Mouse (Mus musculus): ENCODE data around the gene Satb1.

The Satb1 gene

DNA sequence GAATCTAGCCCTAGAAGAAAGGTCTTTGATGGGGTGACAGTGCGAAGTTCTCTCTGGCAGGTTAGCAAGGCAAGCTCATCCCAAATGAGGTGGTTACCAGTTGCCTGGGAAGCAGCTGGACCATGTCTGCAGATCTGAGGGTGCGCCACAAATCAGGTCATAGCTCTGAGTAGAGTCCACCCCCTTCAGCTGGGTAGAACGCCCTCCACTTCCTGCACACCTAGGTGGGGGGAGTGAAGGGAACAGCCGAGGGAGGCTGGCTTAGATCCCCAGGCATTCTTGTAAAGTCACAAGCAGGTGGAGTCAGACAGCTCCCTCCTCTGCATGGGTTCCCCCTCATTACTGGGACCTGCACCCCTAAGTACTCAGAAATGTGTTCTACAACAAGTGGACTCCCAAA, 6.6 kb downstream of the Satb1 start:
- peak; percentile 81 for DNase-seq (ENCODE audit: low spot score)

DNA sequence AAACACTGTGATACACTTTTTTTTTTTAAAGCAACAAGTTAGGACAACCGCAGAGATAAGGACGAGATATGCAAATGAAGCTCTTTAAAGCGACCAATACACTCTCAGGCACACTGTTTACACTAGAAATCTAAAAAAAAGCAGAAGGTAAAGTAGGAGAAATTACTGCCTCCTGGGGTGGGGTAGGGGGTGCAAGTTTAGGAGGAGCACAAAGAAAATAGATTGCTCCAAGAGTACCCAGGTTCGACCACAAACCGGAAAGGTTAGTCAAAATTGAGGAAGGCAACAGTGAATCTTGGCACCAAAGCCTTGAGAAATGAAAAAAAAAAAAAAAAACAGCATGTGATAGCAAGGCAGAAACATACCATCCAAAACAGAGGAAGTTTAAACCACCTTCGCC, 18.8 kb downstream of the Satb1 start:
- peak; percentile 70 for DNase-seq (ENCODE audit: low spot score)

DNA sequence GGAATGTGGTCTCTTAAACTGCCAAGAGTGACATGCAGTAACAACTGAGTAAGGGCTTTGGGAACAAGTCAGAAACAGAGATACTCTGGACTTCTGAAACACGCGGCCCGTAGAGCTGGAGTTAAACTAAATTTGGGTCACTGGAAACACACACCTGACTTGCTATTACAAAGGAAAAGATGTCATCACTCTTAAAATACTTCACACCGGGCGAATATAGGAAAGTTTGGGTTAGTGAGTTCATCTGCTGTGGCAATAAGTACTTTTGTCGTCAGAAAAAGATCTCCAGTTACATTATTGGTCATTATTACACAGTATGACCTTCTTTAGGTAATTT, 19.3 kb downstream of the Satb1 start:
- DNase-seq (ENCODE audit: low spot score): no peak

DNA sequence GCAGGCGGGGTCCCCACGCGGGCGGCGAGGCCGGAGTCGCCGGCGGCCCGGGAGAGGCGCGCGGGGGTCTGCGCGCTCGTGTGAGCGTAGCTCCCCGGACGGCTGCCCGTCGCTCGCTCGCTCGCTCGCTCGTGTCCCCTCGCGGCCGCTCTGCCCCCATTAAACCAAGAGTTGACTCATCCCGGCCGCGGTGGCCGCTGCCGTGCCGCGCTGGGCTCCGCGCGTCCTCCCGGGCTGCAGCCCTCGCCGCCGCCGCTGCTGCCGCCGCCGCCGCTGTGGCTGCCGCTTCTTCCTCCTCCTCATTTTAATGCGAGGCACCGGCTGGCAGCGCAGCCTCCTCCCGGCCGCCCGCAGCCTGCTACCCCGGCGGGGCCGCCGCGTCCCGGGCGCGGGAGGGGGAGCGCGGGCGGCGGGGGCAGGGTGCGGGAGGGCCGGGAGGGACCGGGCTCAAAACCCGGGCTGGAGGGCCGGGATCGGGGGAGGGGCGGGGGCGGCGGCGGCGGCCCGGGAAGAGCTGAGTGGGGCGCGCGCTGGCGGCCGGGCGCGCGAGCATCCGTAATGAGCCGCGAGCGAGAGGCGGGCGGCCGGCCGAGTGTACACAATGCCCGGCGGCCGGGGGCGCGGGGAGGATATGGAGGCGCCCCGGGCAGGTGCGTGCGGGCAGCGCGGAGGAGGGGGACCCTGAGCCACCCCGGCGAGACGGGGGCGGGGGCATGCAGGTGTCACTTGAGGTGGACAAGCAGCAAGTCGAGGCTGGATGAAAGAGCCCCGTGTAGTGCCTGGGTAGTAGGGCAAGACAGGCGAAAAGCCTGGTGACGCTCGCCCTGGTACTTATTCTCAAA, 19.9 kb downstream of the Satb1 start:
- peak; percentile 66 for DNase-seq (ENCODE audit: low spot score)

DNA sequence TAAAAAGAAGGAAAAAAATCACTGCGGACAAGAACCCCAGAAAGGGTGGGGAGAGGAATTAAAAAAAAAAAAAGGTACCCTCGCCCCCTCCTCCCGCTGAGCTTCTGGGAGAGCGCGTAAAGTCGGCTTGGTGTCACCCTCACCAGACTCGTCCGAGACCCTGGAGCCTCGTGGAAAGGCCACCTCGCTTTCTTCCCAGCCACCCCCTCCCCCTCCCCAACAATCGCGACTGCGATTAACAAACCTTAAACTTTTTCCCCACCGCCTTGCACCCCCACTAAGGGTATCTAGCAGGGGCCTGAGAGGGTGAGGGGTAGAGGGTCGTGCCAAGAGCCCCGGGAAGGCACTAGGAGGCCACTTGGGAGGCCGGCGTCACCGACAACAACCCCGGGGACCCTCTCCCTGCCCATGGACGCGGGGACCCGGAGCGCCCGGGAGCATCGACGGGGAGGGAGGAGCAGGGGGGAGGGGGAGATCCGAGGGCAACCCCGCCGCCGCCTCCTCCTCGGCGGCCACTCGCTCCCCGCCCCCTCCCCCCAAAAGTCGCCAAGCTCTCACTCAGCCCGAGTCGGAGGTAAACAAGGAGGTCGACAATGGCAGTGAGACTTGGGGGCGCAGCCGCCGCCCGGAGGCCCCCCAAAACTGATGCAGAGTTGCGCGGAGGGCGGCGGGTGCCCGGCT, 20.7 kb downstream of the Satb1 start:
- no peak for DNase-seq (ENCODE audit: low spot score)

DNA sequence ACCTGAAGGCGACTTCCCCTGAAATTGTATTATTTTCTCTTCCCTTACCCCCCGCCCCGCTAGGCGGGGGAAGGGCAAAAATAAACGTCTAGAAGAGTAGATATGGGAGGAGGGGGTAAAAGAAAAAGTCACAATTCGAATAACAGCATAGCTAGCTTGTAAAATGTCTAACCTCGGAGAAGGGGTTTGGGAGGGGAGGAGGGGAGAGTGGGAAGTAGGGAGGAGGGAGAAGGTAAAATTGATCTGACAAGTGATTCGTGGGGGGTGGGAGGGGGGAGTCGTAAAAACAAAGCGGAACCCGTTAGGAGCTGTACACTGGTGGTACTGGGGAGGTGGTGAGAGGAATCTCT, 21.2 kb downstream of the Satb1 start:
- no peak for DNase-seq (ENCODE audit: low spot score)

DNA sequence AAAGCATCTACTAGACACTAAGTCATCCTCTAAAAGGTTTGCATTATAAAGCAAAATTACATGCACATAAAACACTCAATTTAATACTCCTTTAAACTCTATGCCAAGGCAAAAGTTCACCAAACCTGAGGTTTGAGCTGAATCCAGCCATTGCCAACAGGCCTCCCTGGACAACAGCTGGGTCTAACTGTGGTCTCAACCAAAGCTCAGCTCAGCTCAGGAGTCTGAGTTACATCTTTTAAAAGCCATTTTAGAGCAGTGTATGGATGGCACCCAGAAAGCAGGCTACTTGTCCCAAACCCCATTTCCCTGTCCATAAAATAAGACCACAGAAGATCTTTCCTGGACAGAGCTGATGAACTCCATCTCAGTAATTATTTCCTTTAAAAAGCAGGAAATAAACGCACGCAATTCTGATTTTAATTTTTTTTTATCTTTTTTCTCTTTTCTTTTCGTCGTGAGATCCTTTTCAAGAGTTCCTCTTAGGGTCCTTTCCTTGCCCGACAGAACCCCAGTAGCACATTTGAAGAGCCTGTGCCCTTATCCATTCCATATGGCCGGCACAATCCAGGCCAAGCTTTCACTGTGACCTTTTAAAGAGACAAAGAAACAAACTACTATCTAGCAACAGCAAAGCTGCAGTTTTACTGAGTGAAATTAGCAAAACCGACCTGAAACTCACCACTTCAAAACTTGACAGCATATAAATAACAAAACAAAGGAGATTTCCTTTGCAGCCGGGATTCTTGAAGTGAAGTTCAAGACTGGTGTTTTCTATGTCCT, 21.8 kb downstream of the Satb1 start:
- DNase-seq (ENCODE audit: low spot score): no peak

DNA sequence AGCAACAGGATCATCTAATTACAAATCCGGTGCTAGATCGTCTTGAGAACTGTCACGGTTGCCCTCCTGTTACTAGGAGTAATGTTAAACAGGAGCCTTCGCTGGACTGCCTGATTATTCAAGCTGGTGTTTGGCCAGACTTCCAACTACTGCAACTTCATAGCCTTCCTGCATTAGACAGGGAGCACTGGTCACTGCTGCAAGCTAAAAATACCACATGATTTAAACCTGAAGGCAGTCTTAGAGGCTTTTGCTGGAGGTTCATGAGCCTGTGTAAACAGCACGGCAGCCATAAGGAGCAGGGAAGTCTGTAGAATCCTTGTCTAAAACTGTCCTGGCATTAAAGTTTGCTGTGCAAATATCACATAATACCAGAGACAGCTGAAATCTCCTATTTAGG, 25.7 kb downstream of the Satb1 start:
- DNase-seq (ENCODE audit: low spot score): no peak

DNA sequence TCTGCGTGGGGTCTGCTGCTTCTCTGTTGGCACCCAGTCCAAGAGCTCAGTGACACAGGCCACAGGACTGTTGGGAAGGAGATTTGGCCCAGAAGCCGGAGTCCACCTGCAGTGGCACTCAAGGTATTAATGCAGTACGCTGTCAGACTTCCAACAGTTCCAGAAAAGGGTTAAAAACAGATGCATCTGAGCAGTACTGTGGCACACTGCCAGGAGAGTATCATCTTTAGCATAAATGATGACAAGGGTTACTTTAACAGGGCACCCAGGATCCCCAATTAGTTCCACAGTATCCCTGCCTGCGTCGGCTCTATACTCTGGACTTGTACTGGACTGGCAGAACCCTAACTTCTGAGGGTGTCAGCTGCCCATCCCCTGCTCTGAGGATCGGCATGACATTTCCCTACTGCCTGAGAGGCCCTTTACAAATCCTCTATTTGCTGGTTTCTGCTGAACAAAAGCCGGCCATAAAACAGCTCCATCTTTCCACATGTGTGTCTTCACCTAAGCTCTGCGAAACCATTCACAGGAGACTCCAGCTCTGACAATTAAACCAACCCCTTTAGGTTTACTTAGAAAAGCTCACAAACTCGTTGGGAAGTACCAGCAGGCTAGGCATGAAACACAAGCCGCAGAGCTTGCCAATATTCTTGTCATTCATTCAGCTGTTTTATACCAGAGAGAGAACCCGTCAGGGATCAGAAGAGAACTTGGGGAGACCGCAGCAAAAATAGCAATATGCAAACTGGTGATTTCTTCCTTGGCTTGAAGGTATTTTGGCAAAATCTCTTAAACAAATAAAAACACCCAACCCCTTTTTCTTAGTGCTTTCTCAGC, 26.7 kb downstream of the Satb1 start:
- DNase-seq (ENCODE audit: low spot score): peak; percentile 66

DNA sequence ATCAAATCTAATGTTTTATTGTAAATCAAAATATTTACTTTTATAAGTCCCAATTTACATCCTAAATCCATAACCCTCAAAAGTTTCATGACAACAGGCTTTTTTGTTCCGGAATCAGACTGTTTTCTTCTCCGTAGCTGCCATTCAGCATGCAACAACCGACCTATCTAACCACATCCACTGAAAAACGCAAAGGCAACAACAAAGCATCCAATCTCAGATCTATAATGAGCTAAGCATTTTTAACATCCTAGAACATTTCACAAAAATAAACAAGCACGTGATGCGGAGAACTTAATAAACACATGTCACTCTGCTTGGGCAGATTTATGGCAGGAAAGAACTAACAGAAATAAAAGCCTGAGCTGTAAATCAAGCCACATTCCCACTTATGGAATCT, 32.9 kb downstream of the Satb1 start:
- peak; percentile 79 for DNase-seq (ENCODE audit: low spot score)

DNA sequence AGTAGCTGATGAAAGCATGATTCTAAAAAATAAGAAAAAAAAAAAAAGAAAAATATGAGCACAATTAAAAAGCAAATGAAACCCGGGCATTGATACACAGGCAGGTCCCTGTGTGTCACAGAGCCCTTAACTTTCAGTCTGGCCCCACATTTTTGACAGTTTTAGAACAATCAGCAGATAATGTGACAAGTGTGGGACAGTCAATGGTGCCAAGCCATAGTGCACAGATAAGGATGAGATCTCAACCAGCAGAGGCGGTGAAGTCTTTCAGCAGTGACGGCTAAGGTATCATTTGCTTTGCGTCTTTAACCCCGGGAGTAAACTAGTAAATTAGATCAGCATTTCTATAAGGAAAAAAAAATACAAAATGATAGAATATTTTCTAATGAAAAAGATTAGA, 36.6 kb downstream of the Satb1 start:
- DNase-seq (ENCODE audit: low spot score): no peak

DNA sequence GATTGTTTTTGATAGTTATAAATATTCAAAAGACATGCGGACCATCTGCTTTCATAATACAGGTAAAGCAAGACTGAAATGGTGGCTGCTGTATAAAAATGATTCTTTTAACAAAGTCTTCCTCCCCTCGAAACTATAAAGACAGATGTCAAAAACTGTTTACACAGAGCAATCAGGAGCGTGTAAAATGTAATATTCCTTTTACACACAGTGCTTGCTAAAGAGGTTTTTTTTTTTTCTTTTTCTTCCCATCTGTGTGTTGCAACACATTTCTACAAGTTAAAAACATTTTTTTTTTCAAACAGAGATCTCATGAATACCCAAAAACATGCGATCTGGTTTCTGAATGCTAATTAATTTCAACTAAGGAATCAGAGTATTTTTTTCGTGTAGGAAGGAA, 41.9 kb downstream of the Satb1 start:
- no peak for DNase-seq (ENCODE audit: low spot score)

DNA sequence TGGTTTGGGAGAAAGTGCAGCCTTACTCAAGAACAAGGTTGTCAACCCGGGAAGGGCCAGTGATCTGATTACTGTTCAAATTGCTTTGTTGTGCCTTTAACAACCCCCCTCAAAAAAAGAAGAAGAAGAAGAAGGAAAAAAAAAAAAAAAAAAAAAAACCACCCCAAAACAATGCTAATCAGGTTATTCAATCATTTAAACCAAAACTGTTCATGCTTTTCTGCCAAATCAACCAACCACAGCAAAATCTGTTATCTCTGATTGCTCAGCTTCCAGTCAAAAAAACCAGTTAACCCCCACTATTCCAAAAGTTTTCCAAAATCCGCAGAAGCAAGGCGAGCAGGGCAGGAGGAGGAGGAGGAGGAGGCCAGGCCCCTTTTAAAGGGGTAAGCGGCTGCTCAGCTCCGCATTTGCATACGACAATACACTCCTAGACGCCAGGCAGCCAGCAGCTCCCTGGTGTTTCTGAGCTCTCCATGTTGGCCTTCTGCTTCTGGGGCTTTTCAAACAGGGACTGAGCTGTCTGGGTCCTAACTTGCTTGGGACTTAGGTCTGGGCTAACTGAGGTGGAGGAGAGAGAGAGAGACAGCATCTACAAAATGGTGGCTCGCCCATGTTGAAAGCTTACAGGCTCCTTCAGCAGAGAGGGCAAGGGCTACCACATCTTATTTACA, 42.6 kb downstream of the Satb1 start:
- no peak for DNase-seq (ENCODE audit: low spot score)

DNA sequence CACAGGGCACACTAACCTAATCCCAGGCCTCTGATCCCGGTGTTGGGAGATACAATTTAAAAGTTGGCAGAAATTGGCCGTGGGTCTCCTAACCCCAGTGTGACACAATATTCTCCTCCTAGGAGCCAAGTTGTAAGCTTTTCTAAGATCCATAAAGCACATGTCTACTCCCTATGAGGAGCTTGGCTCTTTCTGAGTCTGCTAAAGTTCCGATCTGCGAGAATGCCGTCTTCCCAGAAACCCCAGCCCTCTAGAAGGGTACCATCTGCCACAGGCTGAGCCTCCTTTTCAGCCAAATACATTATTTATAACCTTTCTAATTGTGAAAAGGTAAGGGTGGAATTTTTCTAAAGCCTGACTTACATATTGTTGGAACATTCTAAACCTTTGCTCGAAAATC, 43.3 kb downstream of the Satb1 start:
- no peak for DNase-seq (ENCODE audit: low spot score)

DNA sequence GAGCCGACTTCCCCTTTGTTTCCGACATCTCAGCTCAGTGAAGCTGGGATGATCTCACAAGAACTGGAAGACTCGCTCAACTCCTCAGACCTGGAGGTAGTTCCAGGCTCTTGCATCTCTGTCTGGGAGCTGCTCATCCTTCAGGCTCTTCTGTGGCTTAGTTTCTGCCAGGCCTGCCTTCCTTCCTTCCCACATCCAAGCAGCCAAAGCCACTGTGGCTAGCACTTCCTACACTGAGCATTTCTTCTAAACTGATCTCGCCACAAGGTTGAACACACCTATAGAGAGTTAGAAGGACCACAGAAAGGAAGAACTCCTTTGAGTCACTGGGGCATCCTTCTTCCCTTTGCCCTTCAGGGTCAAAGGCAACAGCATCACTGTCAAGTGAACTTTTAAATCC, 44.0 kb downstream of the Satb1 start:
- peak; percentile 60 for DNase-seq (ENCODE audit: low spot score)

DNA sequence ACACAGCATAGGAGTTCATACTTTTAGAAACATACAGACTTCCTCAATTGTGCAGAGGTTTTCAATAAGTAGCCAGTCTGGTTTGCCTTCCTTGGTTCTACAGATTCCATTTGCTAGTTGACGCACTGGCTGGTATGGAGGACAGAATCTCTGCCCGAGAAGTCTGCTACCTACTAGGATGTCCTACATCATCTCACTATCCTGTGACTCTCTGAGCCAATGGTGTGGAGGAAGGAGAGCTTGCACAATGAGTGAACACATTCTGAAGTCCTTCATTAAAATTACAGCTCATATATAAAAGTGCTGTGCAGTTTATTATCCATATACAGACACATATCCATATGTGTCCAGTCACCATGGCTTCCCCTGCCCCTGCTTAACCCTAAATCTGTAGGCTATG, 45.1 kb downstream of the Satb1 start:
- no peak for DNase-seq (ENCODE audit: low spot score)

DNA sequence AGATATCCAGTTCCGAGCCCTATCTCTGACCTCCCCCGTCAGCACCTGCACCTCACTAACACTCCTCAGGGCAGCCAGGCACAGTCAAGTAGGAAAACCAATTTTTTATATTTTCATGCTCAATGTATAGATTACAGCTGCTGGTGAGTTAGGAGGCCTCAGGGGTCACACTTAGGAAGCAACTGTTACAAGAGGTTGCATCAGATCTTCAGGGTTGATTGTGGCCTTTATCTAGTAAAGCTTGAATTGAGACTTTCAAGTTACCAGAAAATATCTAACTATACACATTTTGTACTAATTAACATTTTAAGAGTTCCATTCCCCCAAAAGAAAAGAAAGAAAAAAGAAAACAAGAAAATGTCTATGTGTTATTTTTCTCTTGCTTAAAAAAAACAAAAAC, 47.0 kb downstream of the Satb1 start:
- no peak for DNase-seq (ENCODE audit: low spot score)

DNA sequence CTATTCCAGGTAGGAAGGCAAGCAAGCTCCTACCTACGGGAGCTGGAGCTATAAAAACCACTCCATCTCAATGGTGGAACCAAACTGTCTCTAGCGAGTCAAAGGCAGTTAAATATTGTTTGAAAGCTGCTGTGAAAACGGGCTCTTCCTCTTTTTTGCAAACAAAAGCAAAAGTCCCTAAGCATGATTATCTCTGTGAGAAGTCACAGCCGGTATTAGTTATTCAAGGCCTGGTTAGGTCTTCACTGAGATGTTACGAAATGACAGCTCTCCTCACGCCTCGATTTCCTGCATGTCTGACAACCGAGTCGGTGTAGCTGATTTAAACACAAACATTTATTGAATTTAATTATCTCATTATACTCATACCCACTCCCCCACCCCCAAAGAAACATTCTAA, 48.2 kb downstream of the Satb1 start:
- DNase-seq (ENCODE audit: low spot score): no peak

DNA sequence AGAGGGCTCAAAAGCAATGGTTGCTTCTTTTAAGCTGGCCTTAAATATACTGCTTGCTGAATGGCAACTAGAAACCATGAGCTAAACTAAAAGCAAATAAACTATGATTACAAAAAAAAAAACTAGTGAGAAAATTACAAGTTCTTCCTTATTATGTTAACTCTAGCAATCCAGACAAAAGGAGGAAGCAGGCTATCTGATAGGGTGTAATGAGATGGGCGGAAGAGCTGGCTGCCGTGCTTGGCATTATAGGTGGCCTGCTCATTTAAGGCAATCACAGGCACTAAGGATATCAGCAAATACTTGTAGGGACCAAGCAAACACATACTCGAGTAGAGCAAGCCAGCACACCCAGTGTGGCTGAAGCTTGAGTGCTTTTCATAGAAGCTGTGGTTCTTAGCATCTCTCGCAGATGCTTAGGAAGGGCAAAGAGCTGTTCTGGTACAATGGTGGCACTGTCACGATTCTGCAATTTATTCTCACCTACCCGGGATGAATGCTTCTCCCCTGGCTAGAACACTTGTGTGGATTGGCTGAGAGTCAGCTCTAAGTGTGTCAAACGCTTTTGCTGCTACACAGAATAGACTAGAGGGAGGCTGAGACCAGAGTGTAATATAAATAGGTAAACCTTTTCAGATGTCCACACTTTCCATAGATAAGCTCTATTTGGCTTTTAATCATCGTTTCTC, 49.4 kb downstream of the Satb1 start:
- DNase-seq (ENCODE audit: low spot score): no peak

DNA sequence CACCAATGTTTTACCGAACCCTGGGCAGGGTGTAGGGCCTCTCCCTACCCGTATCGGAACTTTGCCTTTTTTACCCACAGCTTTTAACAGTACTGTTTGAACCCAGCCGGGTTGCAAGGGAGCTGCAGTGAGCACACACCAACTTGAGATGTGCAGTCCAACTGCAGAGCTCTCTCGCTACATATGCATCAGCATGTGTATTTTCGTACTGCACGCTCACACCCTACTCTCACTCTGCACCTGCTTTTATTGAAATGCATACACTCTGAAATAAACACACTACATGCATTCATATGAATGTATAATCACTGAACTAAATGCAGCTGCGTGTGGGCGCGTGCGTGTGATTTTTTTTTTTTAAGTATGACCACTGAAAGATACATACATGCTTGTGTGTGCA, 53.1 kb downstream of the Satb1 start:
- peak; percentile 39 for DNase-seq (ENCODE audit: low spot score)

DNA sequence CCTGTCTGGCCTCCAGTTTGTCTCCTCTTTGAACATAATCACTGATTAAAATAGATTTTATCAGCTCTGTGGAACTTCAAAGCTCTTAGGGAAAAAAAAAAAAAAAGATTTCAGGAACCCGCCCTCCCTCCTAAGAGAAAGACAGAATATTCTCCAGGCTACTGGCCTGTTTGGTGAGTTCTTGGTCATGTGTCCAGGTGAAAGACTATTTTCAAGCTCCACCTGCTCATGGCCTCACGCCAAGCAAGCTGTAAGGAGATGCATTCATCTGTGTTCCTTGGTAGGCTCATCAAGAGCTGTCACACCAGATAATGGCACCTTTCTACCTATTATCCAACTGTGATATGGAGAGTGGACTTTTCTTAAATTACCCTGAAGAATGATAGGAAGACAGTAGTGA, 54.1 kb downstream of the Satb1 start:
- DNase-seq (ENCODE audit: low spot score): no peak
